Mouse (Mus musculus) forebrain, embryonic 12.5 days (tissue): ENCODE data around the gene Hoxc9. TPM values are rescaled to one million over a fixed set of nuclear protein-coding genes. Genes with fewer than 3 reads are reported as not detected.
A peak's percentile ranks its signal among the peaks of the same experiment; 100 is the strongest.

Experiments used
- ATAC-seq: fragments of 200-750 bp; cut with Nextera tagmentation; 2 replicates; pipeline ENCODE4 v1.8.0; 2017; ENCODE audit warnings: moderate TSS enrichment; ENCODE audit not compliant: low FRiP score
- H3K27ac ChIP-seq: fragments of 300-500 bp; sonication (generic); 2 replicates; pipeline ENCODE4 v1.5.1; 2016; ENCODE audit warnings: mild to moderate bottlenecking
- H3K27me3 ChIP-seq: fragments of 300-500 bp; sonication (generic); 2 replicates; pipeline ENCODE4 v1.6.1; 2016; ENCODE audit warnings: mild to moderate bottlenecking
- H3K36me3 ChIP-seq: fragments of 300-500 bp; sonication (generic); replicated peaks from 2 replicates; pipeline ENCODE4 v1.6.1; 2016; ENCODE audit warnings: mild to moderate bottlenecking
- H3K4me1 ChIP-seq: fragments of 300-500 bp; sonication (generic); 2 replicates; pipeline ENCODE4 v1.6.1; 2016
- H3K4me2 ChIP-seq: fragments of 300-500 bp; sonication (generic); 2 replicates; pipeline ENCODE4 v1.6.1; 2016; ENCODE audit warnings: mild to moderate bottlenecking, moderate library complexity
- H3K4me3 ChIP-seq: fragments of 300-500 bp; sonication (generic); replicated peaks from 2 replicates; pipeline ENCODE4 v1.5.1; 2016; ENCODE audit warnings: mild to moderate bottlenecking
- H3K9ac ChIP-seq: fragments of 300-500 bp; sonication (generic); 2 replicates; pipeline ENCODE4 v1.6.1; 2016; ENCODE audit warnings: mild to moderate bottlenecking
- H3K9me3 ChIP-seq: fragments of 300-500 bp; sonication (generic); 2 replicates; pipeline ENCODE4 v1.6.1; 2016
- WGBS: fragments of 180-500 bp; shearing (Covaris S2); methylation state at CpG from one replicate; pipeline ENCODE4 v1.1.7; 2016; 5-methylcytosine and 5-hydroxymethylcytosine counted together
- microRNA counts: library from miRNA; unstranded; fragments of <30 nt; microRNA quantifications from one replicate; lab custom pipeline; 2017
- microRNA-seq: library from miRNA; unstranded; fragments of <30 nt; microRNA quantifications from one replicate; pipeline ENCODE4, GENCODE M21; 2017
- polyA plus RNA-seq: library from polyadenylated mRNA; unstranded; fragments of >200 nt; fragmentation: Nextera tagmentation; extraction: Ambion mirVana; gene quantifications from 2 replicates; pipeline ENCODE4 v1.2.1, GENCODE M21; 2016

Hoxc9 gene
- polyA plus RNA-seq, 1 experiment from 2014 or later: not detected

DNA sequence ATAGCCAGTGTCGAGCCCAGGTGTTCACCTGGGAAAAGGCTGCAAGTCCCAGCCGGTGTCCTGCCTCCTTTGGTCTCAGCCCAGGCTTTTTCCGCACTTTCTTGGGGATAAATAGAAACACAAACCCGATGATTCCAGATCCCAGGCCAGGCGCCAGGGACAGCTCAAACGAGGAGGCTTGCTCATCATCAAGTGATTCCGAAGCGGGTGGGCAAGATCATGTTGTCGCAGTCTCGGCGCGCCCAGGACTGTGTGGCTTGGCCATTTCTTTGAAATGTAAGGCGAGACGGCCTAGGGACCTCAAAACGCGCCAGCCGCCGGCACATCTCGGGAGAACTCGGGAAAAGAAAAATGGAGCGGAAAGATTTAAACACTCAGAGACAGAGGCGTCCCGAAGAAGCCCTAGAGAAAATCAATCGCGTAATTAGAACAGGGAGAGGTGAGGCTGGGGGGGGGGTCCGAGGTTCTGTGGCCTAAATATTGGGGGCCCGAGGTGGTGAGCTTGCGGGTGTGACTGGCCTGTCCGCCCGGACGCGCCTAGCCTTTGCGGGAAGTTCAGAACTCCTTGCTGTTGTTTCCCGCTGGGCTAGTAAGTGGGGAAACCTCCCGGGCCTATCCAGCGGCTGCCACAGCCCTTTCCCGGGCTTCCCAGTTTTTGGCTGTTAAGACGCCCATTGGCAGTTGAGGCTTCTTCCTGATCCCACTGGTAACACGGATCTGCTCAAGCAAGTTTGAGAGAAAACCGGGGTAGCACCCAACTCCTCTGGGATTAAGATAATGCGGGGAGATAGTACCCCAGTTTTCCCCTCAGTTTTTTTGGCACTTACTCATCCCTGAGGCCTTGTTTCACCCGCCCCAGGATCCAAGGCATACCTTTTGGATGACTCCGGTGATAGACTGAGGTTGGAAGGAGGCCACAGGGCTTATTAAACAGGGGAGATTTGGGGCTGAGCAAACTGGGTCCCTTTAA lies 51.3 kb downstream of the Hoxc9 start:
- Histone ChIP-seq H3K36me3 (no peaks in the 10 kb centered on the region), H3K4me3 (no peak overlapping the region), H3K9me3 (no peaks in the 10 kb centered on the region), H3K9ac (no peak overlapping the region), H3K4me1 (no peaks in the 10 kb centered on the region), H3K27ac (no peak overlapping the region), H3K27me3 (peaks cover 91% of the 10 kb centered on the region), H3K4me2 (no peak overlapping the region)
- no peak for ATAC-seq
- under 1% methylated on average over 42 of the region's 43 CpGs for WGBS

DNA sequence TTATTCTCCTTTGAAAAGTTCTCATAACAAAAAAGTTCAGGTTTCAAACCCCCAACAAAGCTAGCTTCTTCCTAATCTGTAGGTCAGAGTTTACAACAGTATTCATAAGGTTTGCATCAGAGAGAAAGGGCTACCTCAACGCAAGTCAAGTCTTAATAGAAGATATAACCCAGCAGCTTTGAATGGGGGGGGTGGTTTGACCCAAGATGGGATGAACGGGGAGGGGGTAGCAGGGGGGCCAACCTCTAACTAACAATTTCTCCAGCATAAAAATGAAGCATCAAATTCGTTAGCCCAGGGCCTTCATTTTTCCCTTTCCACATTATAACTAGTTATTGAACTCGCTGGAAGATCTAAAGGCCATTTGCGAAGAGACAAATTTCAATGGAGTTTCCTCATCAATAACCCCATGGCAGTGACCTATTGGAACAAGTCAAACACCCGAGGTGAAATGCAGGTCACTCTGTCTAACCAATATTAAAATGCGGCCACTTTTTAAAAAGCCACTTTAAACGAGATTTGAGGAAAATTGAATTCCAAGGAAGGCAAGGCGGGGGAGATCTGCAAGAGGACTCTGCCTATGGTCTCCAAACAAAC lies 52.8 kb downstream of the Hoxc9 start:
- H3K9me3 ChIP-seq: no peaks in the 10 kb centered on the region
- H3K4me3 ChIP-seq: no peak overlapping the region
- H3K36me3 ChIP-seq: no peaks in the 10 kb centered on the region
- no peak for ATAC-seq
- peaks cover 91% of the 10 kb centered on the region for H3K27me3 ChIP-seq
- H3K27ac ChIP-seq: no peak overlapping the region
- H3K4me1 ChIP-seq: no peaks in the 10 kb centered on the region
- WGBS: 7% methylated on average over 9 of the region's 9 CpGs
- H3K9ac ChIP-seq: no peak overlapping the region
- no peak overlapping the region for H3K4me2 ChIP-seq

DNA sequence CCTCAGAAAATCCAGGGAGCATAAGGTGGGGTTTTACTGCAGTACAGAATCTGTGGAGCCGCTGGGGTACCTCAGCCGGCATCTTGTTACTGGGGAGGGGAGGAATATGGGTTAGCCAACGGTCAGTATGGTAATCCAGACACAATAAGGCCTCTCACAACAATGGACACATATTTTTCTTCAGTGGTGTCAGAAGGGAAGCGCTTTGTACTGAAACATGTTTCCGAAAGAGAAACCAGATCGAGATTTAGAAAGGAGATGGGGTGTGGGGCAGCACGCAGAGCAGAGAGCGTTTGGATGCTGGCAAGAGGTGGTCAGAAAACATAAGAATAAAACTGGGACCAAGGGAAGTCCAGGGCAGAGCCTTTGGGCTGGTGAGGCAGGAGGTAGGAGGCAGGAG lies 53.9 kb downstream of the Hoxc9 start:
- Histone ChIP-seq H3K27me3 (peaks cover 91% of the 10 kb centered on the region), H3K9ac (no peak overlapping the region), H3K27ac (no peak overlapping the region), H3K4me3 (no peak overlapping the region), H3K36me3 (no peaks in the 10 kb centered on the region), H3K9me3 (no peaks in the 10 kb centered on the region), H3K4me2 (no peak overlapping the region), H3K4me1 (0 out of 2 replicates have a peak, but pooled peaks cover 4% of the 10 kb centered on the region)
- WGBS: under 1% methylated on average over 8 of the region's 8 CpGs
- ATAC-seq: no peak

DNA sequence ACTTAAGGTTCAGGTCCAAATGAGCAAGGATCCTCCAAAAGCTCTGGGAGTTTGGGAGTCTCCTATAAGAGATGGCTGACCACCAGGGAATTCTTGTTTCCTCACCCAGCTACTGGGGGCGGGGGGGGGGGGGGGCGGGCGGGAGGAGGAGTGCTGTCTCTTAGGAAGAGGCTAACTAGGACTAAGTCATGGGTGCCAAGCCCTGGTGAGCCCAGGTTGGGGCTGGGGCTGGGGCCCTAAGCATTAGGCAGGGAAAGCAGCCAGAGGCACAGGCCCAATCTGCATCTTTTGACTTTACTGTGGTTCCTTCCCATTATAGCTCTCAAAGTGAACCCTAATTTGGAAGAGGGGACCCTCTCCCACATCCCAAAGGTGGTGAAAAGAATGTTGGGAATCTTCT lies 55.9 kb downstream of the Hoxc9 start:
- no CpG with 5 or more reads among the region's 3 CpGs for WGBS
- ATAC-seq: no peak
- no peak overlapping the region for H3K9ac ChIP-seq
- no peak overlapping the region for H3K27ac ChIP-seq
- no peaks in the 10 kb centered on the region for H3K9me3 ChIP-seq
- no peak overlapping the region for H3K4me2 ChIP-seq
- no peaks in the 10 kb centered on the region for H3K36me3 ChIP-seq
- 0 out of 2 replicates have a peak, but pooled peaks cover 4% of the 10 kb centered on the region for H3K4me1 ChIP-seq
- peaks cover 93% of the 10 kb centered on the region for H3K27me3 ChIP-seq
- H3K4me3 ChIP-seq: no peak overlapping the region

GRCm38 (mm10) chr15:103032646-103033575 lies 56.7 kb downstream of the Hoxc9 start:
- Histone ChIP-seq H3K27me3 (peaks cover 93% of the 10 kb centered on the region), H3K4me2 (no peak overlapping the region), H3K27ac (no peak overlapping the region), H3K9me3 (no peaks in the 10 kb centered on the region), H3K36me3 (no peaks in the 10 kb centered on the region), H3K4me3 (no peak overlapping the region), H3K4me1 (0 out of 2 replicates have a peak, but pooled peaks cover 4% of the 10 kb centered on the region), H3K9ac (no peak overlapping the region)
- ATAC-seq: no peak
- WGBS: under 1% methylated on average over 26 of the region's 26 CpGs

DNA sequence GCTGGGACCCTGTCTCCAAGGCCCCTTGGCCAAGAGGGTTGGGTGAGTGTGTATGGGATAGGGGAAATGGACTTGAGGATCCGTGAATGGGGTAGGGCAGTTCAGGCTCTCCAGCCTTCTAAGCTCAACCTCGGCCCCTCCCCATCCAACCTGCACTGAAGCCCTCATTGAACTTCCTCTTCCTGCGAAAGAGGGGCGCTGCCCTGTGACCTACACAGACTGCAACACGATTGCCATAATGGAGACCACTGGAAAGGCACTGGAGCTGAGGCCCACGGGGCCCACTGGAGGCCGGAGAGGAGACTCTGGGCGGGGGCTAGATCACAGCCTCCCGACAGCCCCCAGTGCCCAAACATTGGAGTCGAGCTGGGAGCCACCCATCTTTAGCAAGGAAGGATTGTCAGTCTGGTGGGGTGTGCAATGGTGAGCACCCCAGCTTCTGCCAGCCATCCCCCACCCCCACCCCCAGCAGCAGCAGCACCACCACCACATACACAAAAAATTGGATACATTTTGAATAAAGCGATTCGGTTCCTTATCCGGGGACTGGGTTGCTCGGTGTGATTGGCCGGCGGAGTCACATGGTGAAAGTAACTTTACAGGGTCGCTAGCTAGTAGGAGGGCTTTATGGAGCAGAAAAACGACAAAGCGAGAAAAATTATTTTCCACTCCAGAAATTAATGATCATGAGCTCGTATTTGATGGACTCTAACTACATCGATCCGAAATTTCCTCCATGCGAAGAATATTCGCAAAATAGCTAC lies 58.0 kb downstream of the Hoxc9 start:
- Histone ChIP-seq H3K27ac (no peak overlapping the region), H3K4me2 (no peak overlapping the region), H3K9ac (no peak overlapping the region), H3K36me3 (no peaks in the 10 kb centered on the region), H3K4me1 (0 out of 2 replicates have a peak, but pooled peaks cover 4% of the 10 kb centered on the region), H3K9me3 (no peaks in the 10 kb centered on the region), H3K4me3 (peak overlapping the region; percentile 5; the same call in 1 of the 2 replicates), H3K27me3 (peaks cover 93% of the 10 kb centered on the region)
- no peak for ATAC-seq
- WGBS: under 1% methylated on average over 24 of the region's 24 CpGs

MicroRNAs encoded within 50 kb of the gene (microRNA counts, 519-probe panel; counts per million panel counts)
- microRNA mmu-miR-615-3p (lab: Ali Mortazavi, UCI): not detected
- not detected for microRNA mmu-miR-615-5p (lab: Ali Mortazavi, UCI)

Small RNA genes lying within 50 kb of the gene (microRNA-seq; reads per million reads assigned to microRNA genes)
- gene Mir196a-2: 3.4 reads per million, percentile 9 among the genes with 10 or more reads in this experiment
- gene Mir615: 7.8 reads per million, percentile 23 among the genes with 10 or more reads in this experiment

Other genes starting within 250 kb of the Hoxc9 start
- 0.13 TPM in 1 of 2 replicates, not detected in the other for gene Hoxc13, start 55.3 kb upstream of the Hoxc9 start, polyA plus RNA-seq
- gene Hoxc12, start 39.7 kb upstream of the Hoxc9 start, polyA plus RNA-seq: not detected in 2 replicates
- not detected in 2 replicates for gene Hoxc11, start 22.0 kb upstream of the Hoxc9 start, polyA plus RNA-seq
- not detected in 2 replicates for gene Hoxc10, start 9.6 kb upstream of the Hoxc9 start, polyA plus RNA-seq
- gene Hoxc5, start 9.0 kb upstream of the Hoxc9 start, polyA plus RNA-seq: not detected in 2 replicates
- gene Hoxc8, start 14.2 kb downstream of the Hoxc9 start, polyA plus RNA-seq: not detected in 2 replicates
- gene Hoxc6, start 21.8 kb downstream of the Hoxc9 start, polyA plus RNA-seq: not detected in 2 replicates
- gene Hoxc4, start 42.5 kb downstream of the Hoxc9 start, polyA plus RNA-seq: not detected in 2 replicates
- gene Smug1, start 190.7 kb downstream of the Hoxc9 start, polyA plus RNA-seq: 24.6 and 27.4 TPM in 2 replicates